Mouse (Mus musculus) embryonic facial prominence, embryonic 14.5 days (tissue): ENCODE measurements around the gene Naa11. TPM values are rescaled to one million over a fixed set of nuclear protein-coding genes. Genes with fewer than 3 reads are reported as not detected.

Experiments
- ATAC-seq: fragments of 200-750 bp; cut with Nextera tagmentation; 2 replicates; pipeline ENCODE4 v1.8.0; 2017; ENCODE audit warnings: low read depth, moderate number of reproducible peaks, moderate TSS enrichment
- DNase-seq: peaks from one replicate; pipeline ENCODE4 v3.0.0-alpha.2; 2015; ENCODE audit warnings: low spot score
- H3K27ac ChIP-seq: fragments of 300-500 bp; sonication (generic); replicated peaks from 2 replicates; pipeline ENCODE4 v1.5.1; 2014; ENCODE audit warnings: low read depth, mild to moderate bottlenecking, low read length, moderate library complexity
- H3K27me3 ChIP-seq: fragments of 300-500 bp; sonication (generic); replicated peaks from 2 replicates; pipeline ENCODE4 v1.6.1; 2014; ENCODE audit warnings: low read length; ENCODE audit not compliant: control insufficient read depth, insufficient read depth
- H3K36me3 ChIP-seq: fragments of 300-500 bp; sonication (generic); 2 replicates; pipeline ENCODE4 v1.6.1; 2014; ENCODE audit warnings: low read length, mixed read lengths; ENCODE audit not compliant: control insufficient read depth, insufficient read depth
- H3K4me1 ChIP-seq: fragments of 300-500 bp; sonication (generic); 2 replicates; pipeline ENCODE4 v1.6.1; 2014; ENCODE audit warnings: antibody characterized with exemption, low read length; ENCODE audit not compliant: control insufficient read depth, insufficient read depth
- H3K4me2 ChIP-seq: fragments of 300-500 bp; sonication (generic); 2 replicates; pipeline ENCODE4 v1.6.1; 2014; ENCODE audit warnings: low read depth, mild to moderate bottlenecking, low read length, moderate library complexity, mixed read lengths
- H3K4me3 ChIP-seq: fragments of 300-500 bp; sonication (generic); 2 replicates; pipeline ENCODE4 v1.5.1; 2014; ENCODE audit warnings: low read depth, mild to moderate bottlenecking, low read length
- H3K9ac ChIP-seq: fragments of 300-500 bp; sonication (generic); 2 replicates; pipeline ENCODE4 v1.6.1; 2014; ENCODE audit warnings: low read depth, mild to moderate bottlenecking, low read length, moderate library complexity, mixed read lengths
- H3K9me3 ChIP-seq: fragments of 300-500 bp; sonication (generic); 2 replicates; pipeline ENCODE4 v1.6.1; 2016; ENCODE audit warnings: low read length; ENCODE audit not compliant: control insufficient read depth
- WGBS: fragments of 180-500 bp; shearing (Covaris S2); extraction: QIAGEN DNeasy Blood & Tissue Kit; methylation state at CpG from one replicate; pipeline ENCODE4 v1.1.7; 2014; 5-methylcytosine and 5-hydroxymethylcytosine counted together
- polyA plus RNA-seq: library from polyadenylated mRNA; unstranded; fragments of >200 nt; fragmentation: Nextera tagmentation; extraction: Ambion mirVana; gene quantifications from 2 replicates; pipeline ENCODE4 v1.2.1, GENCODE M21; 2014

The Naa11 gene
- polyA plus RNA-seq, 1 experiment from 2014 or later = not detected

GRCm38 (mm10) chr5:97359104-97359503 lies 33.1 kb downstream of the Naa11 start:
- Histone ChIP-seq H3K27me3 (no peaks in the 10 kb centered on the region), H3K4me1 (no peaks in the 10 kb centered on the region), H3K9me3 (no peaks in the 10 kb centered on the region), H3K4me2 (no peak overlapping the region), H3K4me3 (no peak overlapping the region), H3K27ac (no peak overlapping the region), H3K9ac (no peak overlapping the region), H3K36me3 (no peaks in the 10 kb centered on the region)
- 60% methylated on average over 4 of the region's 4 CpGs for WGBS
- DNase-seq = no peak
- no peak for ATAC-seq

GRCm38 (mm10) chr5:97356135-97356534 lies 36.0 kb downstream of the Naa11 start:
- no peaks in the 10 kb centered on the region for H3K36me3 ChIP-seq
- H3K9ac ChIP-seq = no peak overlapping the region
- no peaks in the 10 kb centered on the region for H3K27me3 ChIP-seq
- H3K4me3 ChIP-seq = no peak overlapping the region
- no peaks in the 10 kb centered on the region for H3K4me1 ChIP-seq
- 62% methylated on average over 2 of the region's 2 CpGs for WGBS
- H3K9me3 ChIP-seq = no peaks in the 10 kb centered on the region
- no peak overlapping the region for H3K27ac ChIP-seq
- H3K4me2 ChIP-seq = no peak overlapping the region
- ATAC-seq = no peak
- no peak for DNase-seq

GRCm38 (mm10) chr5:97355152-97355551 lies 37.0 kb downstream of the Naa11 start:
- no peak for ATAC-seq

GRCm38 (mm10) chr5:97348760-97349159 lies 43.4 kb downstream of the Naa11 start:
- H3K9ac ChIP-seq = no peak overlapping the region
- no peaks in the 10 kb centered on the region for H3K4me1 ChIP-seq
- no peaks in the 10 kb centered on the region for H3K27me3 ChIP-seq
- no peak overlapping the region for H3K4me2 ChIP-seq
- DNase-seq (peak; percentile 55), ATAC-seq (no peak)
- H3K36me3 ChIP-seq = no peaks in the 10 kb centered on the region
- no peaks in the 10 kb centered on the region for H3K9me3 ChIP-seq
- H3K27ac ChIP-seq = no peak overlapping the region
- 54% methylated on average over 2 of the region's 2 CpGs for WGBS
- no peak overlapping the region for H3K4me3 ChIP-seq

More at GRCm38 (mm10) chr5:97355152-97355551, 37.0 kb downstream of the Naa11 start:
- Histone ChIP-seq H3K9me3 (no peaks in the 10 kb centered on the region), H3K4me2 (no peak overlapping the region), H3K27ac (no peak overlapping the region), H3K27me3 (no peaks in the 10 kb centered on the region), H3K4me3 (no peak overlapping the region), H3K9ac (no peak overlapping the region), H3K36me3 (no peaks in the 10 kb centered on the region), H3K4me1 (no peaks in the 10 kb centered on the region)
- 93% methylated on average over 2 of the region's 2 CpGs for WGBS
- no peak for DNase-seq

- Histone ChIP-seq H3K4me1 (no peaks in the 10 kb centered on the region), H3K9me3 (no peaks in the 10 kb centered on the region), H3K9ac (no peak overlapping the region), H3K4me2 (no peak overlapping the region), H3K27ac (no peak overlapping the region), H3K36me3 (no peaks in the 10 kb centered on the region), H3K27me3 (no peaks in the 10 kb centered on the region), H3K4me3 (no peak overlapping the region)
- no peak for DNase-seq
- ATAC-seq = no peak
- 75% methylated on average over 8 of the region's 8 CpGs for WGBS
Observed at GRCm38 (mm10) chr5:97348310-97348709, 43.9 kb downstream of the Naa11 start.

GRCm38 (mm10) chr5:97345732-97346253 lies 46.4 kb downstream of the Naa11 start:
- no peak overlapping the region for H3K27ac ChIP-seq
- H3K27me3 ChIP-seq = no peaks in the 10 kb centered on the region
- no peak overlapping the region for H3K4me2 ChIP-seq
- H3K36me3 ChIP-seq = no peaks in the 10 kb centered on the region
- 0 out of 2 replicates have a peak, but pooled peaks cover 3% of the 10 kb centered on the region for H3K9me3 ChIP-seq
- no peak overlapping the region for H3K9ac ChIP-seq
- no peak overlapping the region for H3K4me3 ChIP-seq
- WGBS = 90% methylated on average over 10 of the region's 10 CpGs
- H3K4me1 ChIP-seq = no peaks in the 10 kb centered on the region
- no peak for ATAC-seq
- no peak for DNase-seq

GRCm38 (mm10) chr5:97345129-97345528 lies 47.0 kb downstream of the Naa11 start:
- Histone ChIP-seq H3K36me3 (no peaks in the 10 kb centered on the region), H3K4me3 (no peak overlapping the region), H3K4me2 (no peak overlapping the region), H3K9ac (no peak overlapping the region), H3K9me3 (0 out of 2 replicates have a peak, but pooled peaks cover 3% of the 10 kb centered on the region), H3K27me3 (no peaks in the 10 kb centered on the region), H3K27ac (no peak overlapping the region), H3K4me1 (no peaks in the 10 kb centered on the region)
- DNase-seq = no peak
- no peak for ATAC-seq

GRCm38 (mm10) chr5:97344144-97344543 lies 48.0 kb downstream of the Naa11 start:
- no peak overlapping the region for H3K27ac ChIP-seq
- H3K4me3 ChIP-seq = no peak overlapping the region
- H3K4me1 ChIP-seq = no peaks in the 10 kb centered on the region
- no peaks in the 10 kb centered on the region for H3K27me3 ChIP-seq
- 0 out of 2 replicates have a peak, but pooled peaks cover 3% of the 10 kb centered on the region for H3K9me3 ChIP-seq
- no peak overlapping the region for H3K4me2 ChIP-seq
- no peak for ATAC-seq
- WGBS = 77% methylated on average over 3 of the region's 3 CpGs
- no peak for DNase-seq
- H3K36me3 ChIP-seq = no peaks in the 10 kb centered on the region
- no peak overlapping the region for H3K9ac ChIP-seq

GRCm38 (mm10) chr5:97334794-97335193 lies 57.4 kb downstream of the Naa11 start:
- Histone ChIP-seq H3K9ac (no peak overlapping the region), H3K36me3 (no peaks in the 10 kb centered on the region), H3K4me1 (no peaks in the 10 kb centered on the region), H3K4me2 (no peak overlapping the region), H3K4me3 (no peak overlapping the region), H3K9me3 (no peaks in the 10 kb centered on the region), H3K27me3 (no peaks in the 10 kb centered on the region), H3K27ac (no peak overlapping the region)
- ATAC-seq (no peak), DNase-seq (no peak)
- WGBS = 63% methylated on average over 3 of the region's 3 CpGs
